Mouse (Mus musculus): ENCODE data around the gene Cd2bp2. TPM values are rescaled to one million over a fixed set of nuclear protein-coding genes. Genes with fewer than 3 reads are reported as not detected.

Gene Cd2bp2
- polyA plus RNA-seq, 1 experiment from 2014 or later, result 59.5 TPM

DNA sequence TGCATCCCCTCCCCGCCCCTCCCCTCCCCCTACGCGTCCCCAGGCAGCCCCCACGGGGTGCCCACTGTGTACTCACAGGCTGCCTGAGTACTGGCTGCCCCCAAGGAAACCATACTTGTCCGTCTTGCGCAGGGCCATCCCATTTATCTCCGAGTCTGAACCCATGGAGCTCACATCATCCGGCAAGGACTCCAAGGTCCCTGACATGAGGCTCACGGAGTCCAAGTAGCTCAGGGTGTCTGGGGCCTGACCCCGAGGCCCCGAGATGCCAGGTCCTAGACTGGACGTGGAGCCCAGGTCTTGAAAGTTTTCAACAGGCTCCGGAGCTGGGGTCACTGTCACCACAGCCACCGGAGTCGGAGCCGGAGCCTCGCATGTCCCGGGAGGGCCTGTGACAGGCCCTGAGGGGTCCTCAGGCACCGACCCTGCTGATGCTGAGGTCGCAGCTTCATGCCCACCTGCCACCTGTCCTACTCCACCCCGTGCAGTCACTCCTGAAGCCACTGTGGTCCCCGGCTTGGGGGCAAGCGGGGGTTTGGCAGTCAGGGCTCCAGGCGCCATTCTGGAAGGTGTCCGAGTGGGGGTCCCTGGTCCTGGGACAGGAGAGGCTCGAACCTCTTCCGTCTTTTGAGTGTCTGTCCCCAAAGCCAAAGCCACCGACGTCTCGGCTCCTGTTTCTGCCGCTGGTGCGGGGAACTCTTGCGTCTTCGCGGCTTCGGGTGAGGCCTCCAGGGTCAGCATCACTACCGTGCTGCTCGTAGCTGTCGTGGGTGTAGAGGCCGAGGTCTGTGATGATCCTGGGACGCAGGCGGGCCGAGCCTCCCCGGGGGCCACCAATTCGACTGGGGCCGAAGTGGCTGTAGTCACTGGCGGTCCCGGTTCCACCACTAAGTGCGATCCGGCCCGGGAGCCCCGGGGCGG is 11.8 kb upstream of the Cd2bp2 start:
- Histone ChIP-seq H3K9me3 (ENCODE audit: control insufficient read depth, low read length) (no peaks in the 10 kb centered on the region), H3K9ac (ENCODE audit: low read depth, low read length) (peak overlapping the region; percentile 96), H3K4me3 (ENCODE audit: low read depth, low read length) (peak overlapping the region; percentile 87), H3K4me2 (peak overlapping the region; percentile 69), H3K27me3 (replicated peaks; ENCODE audit: control insufficient read depth, insufficient read depth, low read length) (no peaks in the 10 kb centered on the region), H3K27ac (ENCODE audit: low read depth, low read length) (peak overlapping the region; percentile 94), H3K36me3 (ENCODE audit: control insufficient read depth, insufficient read depth, low read length) (peaks cover 15% of the 10 kb centered on the region), H3K4me1 (replicated peaks; ENCODE audit: control insufficient read depth, insufficient read depth, low read length) (peaks cover 20% of the 10 kb centered on the region)
- WGBS, result under 1% methylated on average over 52 of the region's 53 CpGs
- ATAC-seq (replicated peaks; ENCODE audit: low FRiP score), result peak; percentile 4
- peak; percentile 46 for DNase-seq (ENCODE audit: low spot score)

- peak overlapping the region; percentile 69 for H3K4me2 ChIP-seq
- no peaks in the 10 kb centered on the region for H3K27me3 ChIP-seq (replicated peaks; ENCODE audit: control insufficient read depth, insufficient read depth, low read length)
- peaks cover 20% of the 10 kb centered on the region for H3K36me3 ChIP-seq (ENCODE audit: control insufficient read depth, insufficient read depth, low read length)
- no peak for DNase-seq (ENCODE audit: low spot score)
- 46% methylated on average over 2 of the region's 2 CpGs for WGBS
- peak overlapping the region; percentile 87 for H3K4me3 ChIP-seq (ENCODE audit: low read depth, low read length)
- peaks cover 20% of the 10 kb centered on the region for H3K4me1 ChIP-seq (replicated peaks; ENCODE audit: control insufficient read depth, insufficient read depth, low read length)
- H3K9me3 ChIP-seq (ENCODE audit: control insufficient read depth, low read length), result no peaks in the 10 kb centered on the region
- no peak for ATAC-seq (replicated peaks; ENCODE audit: low FRiP score)
- H3K9ac ChIP-seq (ENCODE audit: low read depth, low read length), result peak overlapping the region; percentile 96
- H3K27ac ChIP-seq (ENCODE audit: low read depth, low read length), result no peak overlapping the region
These were observed 10.8 kb upstream of the Cd2bp2 start for GRCm38 (mm10) chr7:127206606-127207005.

DNA sequence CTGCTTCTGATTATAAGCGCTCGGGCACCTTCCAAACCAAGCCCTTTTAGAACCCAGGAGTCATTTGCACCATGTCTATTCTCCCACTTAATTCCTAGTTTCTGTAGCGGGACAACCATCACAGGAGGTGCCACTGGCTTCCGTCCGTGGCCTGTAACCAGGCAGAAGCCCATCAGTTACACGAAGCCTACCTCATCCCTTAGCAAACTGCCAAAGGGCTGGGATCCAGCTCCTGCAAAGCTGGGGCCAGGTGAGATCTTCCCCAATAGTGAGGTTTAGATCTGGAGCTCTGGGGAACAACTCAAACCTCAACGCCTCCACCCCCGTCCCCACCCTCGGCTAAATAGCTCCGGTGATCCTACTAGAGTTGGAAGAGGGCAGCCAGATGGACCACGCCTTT is 634 bp upstream of the Cd2bp2 start:
- ATAC-seq (replicated peaks; ENCODE audit: low FRiP score), result no peak
- WGBS, result 52% methylated on average over 11 of the region's 11 CpGs
- H3K36me3 ChIP-seq (ENCODE audit: control insufficient read depth, insufficient read depth, low read length), result peaks cover 64% of the 10 kb centered on the region
- H3K4me1 ChIP-seq (replicated peaks; ENCODE audit: control insufficient read depth, insufficient read depth, low read length), result peaks cover 19% of the 10 kb centered on the region
- H3K9me3 ChIP-seq (ENCODE audit: control insufficient read depth, low read length), result no peaks in the 10 kb centered on the region
- H3K27me3 ChIP-seq (replicated peaks; ENCODE audit: control insufficient read depth, insufficient read depth, low read length), result no peaks in the 10 kb centered on the region
- H3K27ac ChIP-seq (ENCODE audit: low read depth, low read length), result peak overlapping the region; percentile 88
- peak overlapping the region; percentile 86 for H3K9ac ChIP-seq (ENCODE audit: low read depth, low read length)
- peak overlapping the region; percentile 87 for H3K4me3 ChIP-seq (ENCODE audit: low read depth, low read length)
- DNase-seq (ENCODE audit: low spot score), result no peak
- peak overlapping the region; percentile 92 for H3K4me2 ChIP-seq

GRCm38 (mm10) chr7:127194633-127195029 is 1.2 kb downstream of the Cd2bp2 start:
- Histone ChIP-seq H3K4me3 (ENCODE audit: low read depth, low read length) (peak overlapping the region; percentile 87), H3K27me3 (replicated peaks; ENCODE audit: control insufficient read depth, insufficient read depth, low read length) (no peaks in the 10 kb centered on the region), H3K4me1 (replicated peaks; ENCODE audit: control insufficient read depth, insufficient read depth, low read length) (peaks cover 19% of the 10 kb centered on the region), H3K4me2 (peak overlapping the region; percentile 97), H3K36me3 (ENCODE audit: control insufficient read depth, insufficient read depth, low read length) (peaks cover 51% of the 10 kb centered on the region), H3K9ac (ENCODE audit: low read depth, low read length) (peak overlapping the region; percentile 86), H3K27ac (ENCODE audit: low read depth, low read length) (no peak overlapping the region), H3K9me3 (ENCODE audit: control insufficient read depth, low read length) (no peaks in the 10 kb centered on the region)
- WGBS, result 62% methylated on average over 7 of the region's 7 CpGs
- ATAC-seq (replicated peaks; ENCODE audit: low FRiP score) (no peak), DNase-seq (ENCODE audit: low spot score) (no peak)

DNA sequence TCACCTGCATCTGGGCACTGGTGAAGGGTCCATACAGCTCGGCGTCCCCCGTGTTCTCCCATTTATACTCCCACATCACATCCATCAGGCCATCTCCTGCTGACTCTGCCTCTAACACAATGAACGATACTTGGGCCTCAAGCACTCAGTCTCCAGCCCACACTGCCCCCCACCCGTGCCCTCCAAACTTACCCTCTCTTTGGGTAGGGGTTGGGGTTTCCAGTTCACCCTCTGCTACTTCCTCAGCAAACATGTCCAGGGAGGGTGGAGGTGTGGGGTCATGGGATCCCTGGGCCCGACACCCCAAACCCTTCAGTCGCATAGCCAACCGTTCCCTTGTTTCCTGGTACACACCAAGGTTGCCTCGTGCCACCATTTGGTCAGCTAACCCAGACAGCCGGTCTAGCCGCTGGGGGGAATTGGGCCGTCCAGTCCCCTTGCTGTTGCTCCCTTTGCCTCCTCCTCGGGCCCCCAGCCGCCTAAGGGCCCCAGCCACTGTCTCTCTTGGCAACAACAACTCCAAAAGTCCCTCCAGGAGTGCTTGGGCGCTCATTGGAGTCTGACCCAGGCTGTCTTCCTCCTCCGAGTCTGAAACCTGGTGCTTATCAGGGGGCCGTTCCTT is 1.7 kb downstream of the Cd2bp2 start:
- Histone ChIP-seq H3K27me3 (replicated peaks; ENCODE audit: control insufficient read depth, insufficient read depth, low read length) (no peaks in the 10 kb centered on the region), H3K4me2 (peak overlapping the region; percentile 97), H3K4me3 (ENCODE audit: low read depth, low read length) (no peak overlapping the region; the same call in 1 of the 2 replicates), H3K9ac (ENCODE audit: low read depth, low read length) (no peak overlapping the region), H3K4me1 (replicated peaks; ENCODE audit: control insufficient read depth, insufficient read depth, low read length) (peaks cover 21% of the 10 kb centered on the region), H3K9me3 (ENCODE audit: control insufficient read depth, low read length) (no peaks in the 10 kb centered on the region), H3K36me3 (ENCODE audit: control insufficient read depth, insufficient read depth, low read length) (peaks cover 46% of the 10 kb centered on the region), H3K27ac (ENCODE audit: low read depth, low read length) (no peak overlapping the region)
- ATAC-seq (replicated peaks; ENCODE audit: low FRiP score) (no peak), DNase-seq (ENCODE audit: low spot score) (no peak)
- 90% methylated on average over 17 of the region's 17 CpGs for WGBS

DNA sequence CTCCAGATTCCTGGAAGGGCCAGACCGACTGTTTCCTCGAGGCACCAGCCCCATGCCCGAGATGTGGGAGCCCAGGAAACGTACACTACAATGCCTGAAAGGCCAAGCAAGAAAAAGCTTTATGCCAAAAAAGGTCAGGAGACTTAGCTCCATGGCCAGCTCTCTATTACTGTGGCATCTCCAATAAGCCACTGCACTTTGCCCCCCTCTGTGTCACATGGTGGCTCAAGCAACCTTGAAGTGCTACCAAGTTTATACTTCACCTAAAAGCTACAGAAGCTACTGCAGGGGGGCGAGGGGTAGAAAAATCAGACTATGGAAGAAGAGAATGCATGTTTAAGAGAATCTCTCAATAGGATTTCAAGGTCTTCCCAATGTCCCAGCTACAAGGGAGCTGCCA is 2.9 kb downstream of the Cd2bp2 start:
- ATAC-seq (replicated peaks; ENCODE audit: low FRiP score), result no peak
- Histone ChIP-seq H3K4me2 (no peak overlapping the region), H3K9ac (ENCODE audit: low read depth, low read length) (no peak overlapping the region)

GRCm38 (mm10) chr7:127190672-127191071 is 5.2 kb downstream of the Cd2bp2 start:
- no peak for ATAC-seq (replicated peaks; ENCODE audit: low FRiP score)
- Histone ChIP-seq H3K27ac (ENCODE audit: low read depth, low read length) (no peak overlapping the region), H3K4me2 (no peak overlapping the region), H3K4me1 (replicated peaks; ENCODE audit: control insufficient read depth, insufficient read depth, low read length) (peaks cover 25% of the 10 kb centered on the region), H3K4me3 (ENCODE audit: low read depth, low read length) (no peak overlapping the region), H3K27me3 (replicated peaks; ENCODE audit: control insufficient read depth, insufficient read depth, low read length) (no peaks in the 10 kb centered on the region), H3K9me3 (ENCODE audit: control insufficient read depth, low read length) (no peaks in the 10 kb centered on the region), H3K36me3 (ENCODE audit: control insufficient read depth, insufficient read depth, low read length) (peaks cover 27% of the 10 kb centered on the region), H3K9ac (ENCODE audit: low read depth, low read length) (no peak overlapping the region)
- 82% methylated on average over 6 of the region's 6 CpGs for WGBS
- DNase-seq (ENCODE audit: low spot score), result no peak

More for the DNA sequence above, 2.9 kb downstream of the Cd2bp2 start:
- no peak overlapping the region for H3K4me3 ChIP-seq (ENCODE audit: low read depth, low read length)
- H3K27me3 ChIP-seq (replicated peaks; ENCODE audit: control insufficient read depth, insufficient read depth, low read length), result no peaks in the 10 kb centered on the region
- DNase-seq (ENCODE audit: low spot score), result no peak
- H3K36me3 ChIP-seq (ENCODE audit: control insufficient read depth, insufficient read depth, low read length), result peaks cover 36% of the 10 kb centered on the region
- no peaks in the 10 kb centered on the region for H3K9me3 ChIP-seq (ENCODE audit: control insufficient read depth, low read length)
- H3K27ac ChIP-seq (ENCODE audit: low read depth, low read length), result no peak overlapping the region
- H3K4me1 ChIP-seq (replicated peaks; ENCODE audit: control insufficient read depth, insufficient read depth, low read length), result peaks cover 31% of the 10 kb centered on the region
- 88% methylated on average over 5 of the region's 5 CpGs for WGBS

DNA sequence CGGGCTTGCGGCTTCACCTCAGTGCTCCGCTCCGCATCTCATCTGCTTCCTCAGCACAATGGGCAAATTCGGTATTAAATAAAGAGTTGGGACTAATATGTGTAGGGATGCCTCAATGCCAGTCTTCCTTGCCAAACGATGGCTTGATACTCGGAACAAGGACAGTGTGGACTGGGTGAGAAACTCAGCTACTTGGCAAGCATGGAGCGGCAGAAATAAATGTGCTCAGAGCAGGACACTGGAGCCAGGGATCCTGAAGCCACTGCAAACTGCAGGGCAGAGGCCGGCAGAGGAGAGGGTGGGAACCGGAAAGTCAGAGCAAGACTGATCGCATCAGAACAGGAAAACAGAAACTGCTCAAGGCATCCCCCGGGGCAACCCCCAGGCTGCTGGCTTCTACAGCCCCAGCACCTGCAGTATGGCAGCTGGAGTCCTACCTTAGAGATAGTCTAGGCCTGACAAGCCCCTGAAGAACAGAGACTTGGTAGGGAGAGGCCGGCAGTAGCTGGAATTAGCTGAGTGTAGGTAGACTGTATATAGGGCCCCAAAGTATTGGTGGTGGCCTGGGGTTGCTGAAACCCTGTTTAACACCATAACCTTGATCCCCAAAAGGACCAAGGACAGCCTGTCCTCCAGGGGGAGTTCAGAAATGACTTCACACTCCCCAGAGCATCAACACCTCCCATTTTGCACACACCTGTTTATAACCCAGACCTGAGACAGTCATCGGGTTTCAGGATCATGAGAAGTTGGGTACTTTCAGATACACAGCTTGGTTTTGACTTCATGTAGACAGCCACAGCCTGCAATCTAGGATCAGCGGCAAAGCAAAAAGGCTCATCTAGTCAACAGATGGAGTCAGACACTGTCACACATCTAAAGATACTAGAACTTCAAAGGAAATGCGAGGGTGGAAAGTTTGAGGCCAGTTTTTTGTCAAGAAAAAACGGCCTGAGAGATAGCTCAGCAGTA is 7.3 kb downstream of the Cd2bp2 start:
- no peak overlapping the region for H3K4me2 ChIP-seq
- H3K4me1 ChIP-seq (replicated peaks; ENCODE audit: control insufficient read depth, insufficient read depth, low read length), result peaks cover 22% of the 10 kb centered on the region
- peak overlapping the region; percentile 9; the same call in 1 of the 2 replicates for H3K9ac ChIP-seq (ENCODE audit: low read depth, low read length)
- DNase-seq (ENCODE audit: low spot score) (no peak), ATAC-seq (replicated peaks; ENCODE audit: low FRiP score) (no peak)
- H3K9me3 ChIP-seq (ENCODE audit: control insufficient read depth, low read length), result no peaks in the 10 kb centered on the region
- H3K36me3 ChIP-seq (ENCODE audit: control insufficient read depth, insufficient read depth, low read length), result peaks cover 21% of the 10 kb centered on the region
- H3K27ac ChIP-seq (ENCODE audit: low read depth, low read length), result peak overlapping the region; percentile 25
- 74% methylated on average over 17 of the region's 17 CpGs for WGBS
- no peaks in the 10 kb centered on the region for H3K27me3 ChIP-seq (replicated peaks; ENCODE audit: control insufficient read depth, insufficient read depth, low read length)
- no peak overlapping the region for H3K4me3 ChIP-seq (ENCODE audit: low read depth, low read length)
